Mouse (Mus musculus): ENCODE measurements around the gene Serpinb3a.

DNA sequence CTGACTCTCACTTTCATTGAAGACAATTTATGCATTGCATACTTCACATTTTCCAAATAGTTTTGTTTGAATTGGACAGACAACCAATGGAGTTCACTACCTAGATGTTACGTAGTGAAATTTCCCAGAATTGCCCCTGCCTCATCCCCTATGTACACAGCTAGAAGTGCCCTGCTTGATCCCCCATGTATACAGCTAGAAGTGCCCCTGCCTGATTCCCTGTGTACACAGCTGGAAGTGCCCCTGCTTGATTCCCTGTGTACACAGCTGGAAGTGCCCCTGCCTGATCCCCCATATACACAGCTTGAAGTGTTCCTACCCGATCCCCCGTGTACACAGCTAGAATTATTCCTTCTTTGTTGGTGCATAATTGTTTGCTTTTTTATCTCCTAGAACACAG is 45.8 kb downstream of the Serpinb3a start:
- no peak for TF ChIP-seq CTCF (IDR thresholded peaks at IDR 0.05; ENCODE audit: borderline replicate concordance, insufficient read depth, low read length)
- no peak for TF ChIP-seq POLR2A (IDR thresholded peaks at IDR 0.05; ENCODE audit: low read depth, low read length)

Measured in embryonic fibroblast, embryonic 13.5 days (primary cell).